Mouse (Mus musculus) heart, adult 2 months (tissue): ENCODE results near the gene Galnt7.

Experiments
- CTCF ChIP-seq: fragments of 200-600 bp; IDR thresholded peaks from 2 replicates; pipeline ENCODE4 v1.8.1; 2022; ENCODE audit warnings: antibody characterized with exemption, mild to moderate bottlenecking, moderate library complexity
- EP300 ChIP-seq: fragments of 200-500 bp; IDR thresholded peaks from 2 replicates; pipeline ENCODE4 v1.6.1; 2011; ENCODE audit warnings: low read depth, low read length, control low read depth; ENCODE audit not compliant: insufficient read depth
- POLR2A ChIP-seq: fragments of 200-500 bp; IDR thresholded peaks from 2 replicates; pipeline ENCODE4 v1.6.1; 2011; ENCODE audit warnings: mild to moderate bottlenecking, low read depth, low read length, control low read depth; ENCODE audit not compliant: insufficient read depth

- no peak for TF ChIP-seq CTCF
- no peak for TF ChIP-seq EP300
- TF ChIP-seq POLR2A = no peak
Observed at GRCm38 (mm10) chr8:57680044-57680443, 27.2 kb upstream of the Galnt7 start.
